Mouse (Mus musculus) CH12.LX (cell line): ENCODE data around the gene Dbil5. TPM values are rescaled to one million over a fixed set of nuclear protein-coding genes. Genes with fewer than 3 reads are reported as not detected.

ENCODE experiments used
- DNase-seq: peaks from one replicate; pipeline ENCODE4 v3.0.0-alpha.2; 2013; ENCODE audit errors: extremely low read depth
- H3K27ac ChIP-seq: 2 replicates; pipeline ENCODE4 v1.5.1; 2012; ENCODE audit warnings: low read depth, mild to moderate bottlenecking, control low read depth, moderate library complexity; ENCODE audit not compliant: insufficient read depth
- H3K27me3 ChIP-seq: replicated peaks from 2 replicates; pipeline ENCODE3; 2012; ENCODE audit warnings: inconsistent platforms
- H3K36me3 ChIP-seq, 2 experiments: replicated peaks in 1 of 2; 2 replicates each; pipeline versions ENCODE3 to v1.6.1; 2012; ENCODE audit warnings: inconsistent platforms in 1 of 2, low read length in 1 of 2, mild to moderate bottlenecking in 1 of 2, mixed read lengths in 1 of 2, moderate library complexity in 1 of 2; ENCODE audit not compliant: control insufficient read depth in 1 of 2, insufficient read depth in 1 of 2
- H3K4me1 ChIP-seq, 2 experiments: 2 replicates each; pipeline ENCODE4 v1.6.1; 2012; ENCODE audit warnings: inconsistent platforms in 1 of 2, moderate library complexity in 1 of 2; ENCODE audit not compliant: insufficient read depth in 2 of 2, control insufficient read depth in 1 of 2
- H3K4me2 ChIP-seq: 2 replicates; pipeline ENCODE4 v1.6.1; 2012; ENCODE audit warnings: low read depth, mild to moderate bottlenecking, control low read depth; ENCODE audit not compliant: poor library complexity, insufficient read depth, severe bottlenecking
- H3K4me3 ChIP-seq, 3 experiments: fragments of 150-350 bp in 1 of 3; sonication (generic) in 1 of 3; replicated peaks in 1 of 3; 2 replicates each; pipeline versions ENCODE3 to v1.5.1; 2011 to 2012; ENCODE audit warnings: low read depth in 2 of 3, low read length in 2 of 3, mild to moderate bottlenecking in 2 of 3, moderate library complexity in 2 of 3, control low read depth in 1 of 3, improper control_type of control experiment in 1 of 3, inconsistent platforms in 1 of 3, mixed read lengths in 1 of 3; ENCODE audit not compliant: poor library complexity in 1 of 3
- H3K79me2 ChIP-seq: replicated peaks from 2 replicates; pipeline ENCODE4 v1.6.1; 2012; ENCODE audit warnings: mild to moderate bottlenecking, moderate library complexity; ENCODE audit not compliant: control insufficient read depth, poor library complexity, insufficient read depth, severe bottlenecking; ENCODE audit errors: extremely low read depth
- H3K9ac ChIP-seq: 2 replicates; pipeline ENCODE4 v1.6.1; 2012; ENCODE audit warnings: low read depth, mild to moderate bottlenecking, control low read depth, moderate library complexity; ENCODE audit not compliant: insufficient read depth
- H3K9me3 ChIP-seq: replicated peaks from 2 replicates; pipeline ENCODE3; 2012; ENCODE audit warnings: low read length, inconsistent platforms, mixed read lengths
- BHLHE40 ChIP-seq: IDR thresholded peaks from 2 replicates; pipeline ENCODE4 v1.6.1; 2011; ENCODE audit warnings: mild to moderate bottlenecking, low read depth, low read length, improper control_type of control experiment
- CTCF ChIP-seq, 2 experiments: IDR thresholded peaks in 1 of 2; conservative IDR thresholded peaks in 1 of 2; 2 replicates each; pipeline ENCODE4 v1.5.1; 2011 to 2012; ENCODE audit warnings: low read depth in 2 of 2, low read length in 2 of 2, improper control_type of control experiment in 1 of 2, inconsistent platforms in 1 of 2, mild to moderate bottlenecking in 1 of 2, moderate library complexity in 1 of 2
- E2F4 ChIP-seq: IDR thresholded peaks from 2 replicates; pipeline ENCODE4 v1.6.1; 2011; ENCODE audit warnings: low read depth, low read length, improper control_type of control experiment; ENCODE audit not compliant: insufficient replicate concordance
- ELF1 ChIP-seq: IDR thresholded peaks from 2 replicates; pipeline ENCODE4 v1.6.1; 2014; ENCODE audit warnings: low read depth, mild to moderate bottlenecking, inconsistent platforms, low read length, improper control_type of control experiment
- ETS1 ChIP-seq: conservative IDR thresholded peaks from 2 replicates; pipeline ENCODE4 v1.6.1; 2012; ENCODE audit warnings: low read depth, mild to moderate bottlenecking, inconsistent platforms, low read length, improper control_type of control experiment, moderate library complexity
- GABPA ChIP-seq: IDR thresholded peaks from 2 replicates; pipeline ENCODE4 v1.6.1; 2012; ENCODE audit warnings: low read depth, low read length, improper control_type of control experiment, inconsistent platforms; ENCODE audit not compliant: insufficient replicate concordance
- HCFC1 ChIP-seq: IDR thresholded peaks from 2 replicates; pipeline ENCODE4 v1.6.1; 2012; ENCODE audit warnings: low read depth, mild to moderate bottlenecking, inconsistent platforms, low read length, improper control_type of control experiment
- IRF4 ChIP-seq: IDR thresholded peaks from 2 replicates; pipeline ENCODE4 v1.6.1; 2014; ENCODE audit warnings: low read depth, mild to moderate bottlenecking, inconsistent platforms, low read length, improper control_type of control experiment
- JUN ChIP-seq: IDR thresholded peaks from 2 replicates; pipeline ENCODE4 v1.6.1; 2011; ENCODE audit warnings: low read depth, mild to moderate bottlenecking, low read length, improper control_type of control experiment, moderate library complexity; ENCODE audit not compliant: insufficient read depth
- JUND ChIP-seq: conservative IDR thresholded peaks from 2 replicates; pipeline ENCODE4 v1.6.1; 2011; ENCODE audit warnings: low read depth, low read length, improper control_type of control experiment
- KAT2A ChIP-seq: IDR thresholded peaks from 2 replicates; pipeline ENCODE4 v1.6.1; 2012; ENCODE audit warnings: low read length, improper control_type of control experiment, inconsistent platforms; ENCODE audit not compliant: insufficient replicate concordance
- MAX ChIP-seq: IDR thresholded peaks from 2 replicates; pipeline ENCODE4 v1.6.1; 2011; ENCODE audit warnings: low read length, improper control_type of control experiment
- MAZ ChIP-seq: IDR thresholded peaks from 2 replicates; pipeline ENCODE4 v1.6.1; 2012; ENCODE audit warnings: low read depth, mild to moderate bottlenecking, inconsistent platforms, low read length, improper control_type of control experiment, moderate library complexity
- MEF2A ChIP-seq: IDR thresholded peaks from 2 replicates; pipeline ENCODE4 v1.6.1; 2014; ENCODE audit warnings: low read depth, mild to moderate bottlenecking, inconsistent platforms, low read length, improper control_type of control experiment, borderline replicate concordance
- MXI1 ChIP-seq: IDR thresholded peaks from 2 replicates; pipeline ENCODE4 v1.6.1; 2011; ENCODE audit warnings: mild to moderate bottlenecking, low read depth, low read length, improper control_type of control experiment
- MYC ChIP-seq: IDR thresholded peaks from 2 replicates; pipeline ENCODE4 v1.6.1; 2011; ENCODE audit warnings: low read depth, mild to moderate bottlenecking, improper control_type of control experiment, low read length
- NELFE ChIP-seq: IDR thresholded peaks from 2 replicates; pipeline ENCODE4 v1.6.1; 2011; ENCODE audit warnings: low read depth, low read length, improper control_type of control experiment
- NRF1 ChIP-seq: IDR thresholded peaks from 2 replicates; pipeline ENCODE4 v1.6.1; 2014; ENCODE audit warnings: low read depth, mild to moderate bottlenecking, inconsistent platforms, low read length, improper control_type of control experiment, moderate library complexity
- PAX5 ChIP-seq: IDR thresholded peaks from 2 replicates; pipeline ENCODE4 v1.6.1; 2012; ENCODE audit warnings: low read length, inconsistent platforms, mixed read lengths
- POLR2A ChIP-seq: IDR thresholded peaks from 2 replicates; pipeline ENCODE4 v1.6.1; 2011; ENCODE audit warnings: low read depth, mild to moderate bottlenecking, improper control_type of control experiment, low read length
- POLR2AphosphoS2 ChIP-seq: IDR thresholded peaks from 2 replicates; pipeline ENCODE4 v1.6.1; 2011; ENCODE audit warnings: low read depth, low read length, improper control_type of control experiment
- RAD21 ChIP-seq: IDR thresholded peaks from 2 replicates; pipeline ENCODE4 v1.6.1; 2011; ENCODE audit warnings: low read depth, mild to moderate bottlenecking, low read length, improper control_type of control experiment, moderate library complexity
- RCOR1 ChIP-seq: conservative IDR thresholded peaks from 2 replicates; pipeline ENCODE4 v1.6.1; 2012; ENCODE audit warnings: low read depth, mild to moderate bottlenecking, inconsistent platforms, low read length, improper control_type of control experiment
- SIN3A ChIP-seq: IDR thresholded peaks from 2 replicates; pipeline ENCODE4 v1.6.1; 2012; ENCODE audit warnings: low read length, improper control_type of control experiment, inconsistent platforms
- SMC3 ChIP-seq: IDR thresholded peaks from 2 replicates; pipeline ENCODE4 v1.6.1; 2011; ENCODE audit warnings: low read depth, low read length, improper control_type of control experiment
- TBP ChIP-seq: conservative IDR thresholded peaks from 2 replicates; pipeline ENCODE4 v1.6.1; 2011; ENCODE audit warnings: low read depth, low read length, improper control_type of control experiment
- TCF12 ChIP-seq: IDR thresholded peaks from 2 replicates; pipeline ENCODE4 v1.6.1; 2014; ENCODE audit warnings: low read depth, mild to moderate bottlenecking, inconsistent platforms, low read length, improper control_type of control experiment
- UBTF ChIP-seq: IDR thresholded peaks from 2 replicates; pipeline ENCODE4 v1.6.1; 2012; ENCODE audit warnings: low read depth, mild to moderate bottlenecking, inconsistent platforms, low read length, improper control_type of control experiment, moderate library complexity
- USF1 ChIP-seq: IDR thresholded peaks from 2 replicates; pipeline ENCODE4 v1.6.1; 2014; ENCODE audit warnings: low read depth, mild to moderate bottlenecking, inconsistent platforms, low read length, improper control_type of control experiment
- USF2 ChIP-seq: conservative IDR thresholded peaks from 2 replicates; pipeline ENCODE4 v1.6.1; 2011; ENCODE audit warnings: low read depth, low read length, improper control_type of control experiment
- ZMIZ1 ChIP-seq: IDR thresholded peaks from 2 replicates; pipeline ENCODE4 v1.6.1; 2012; ENCODE audit warnings: low read depth, mild to moderate bottlenecking, inconsistent platforms, low read length, improper control_type of control experiment
- ZNF384 ChIP-seq: IDR thresholded peaks from 2 replicates; pipeline ENCODE4 v1.6.1; 2012; ENCODE audit warnings: low read depth, low read length, improper control_type of control experiment, inconsistent platforms
- dilution Hi-C: fragments of 300-500 bp; cut with MboI; formaldehyde crosslinking; loops from 2 replicates; pipeline ENCODE4 v1.14.3; 2020; ENCODE audit warnings: low sequenced_read_pairs; ENCODE audit not compliant: extremely low pct_unique_long_range_greater_than_20kb, extremely low pct_ligation_motif_present
- in situ Hi-C: fragments of 300-500 bp; cut with MboI; formaldehyde crosslinking; loops from 3 replicates; pipeline ENCODE4 v1.14.3; 2019; ENCODE audit warnings: low sequenced_read_pairs, low pct_ligation_motif_present, low pct_unique_long_range_greater_than_20kb, mixed read lengths
- polyA plus RNA-seq: library from polyadenylated mRNA; unstranded; fragments of >175 nt; gene quantifications from 2 replicates; pipeline ENCODE4 v1.2.1, GENCODE M21; 2012; ENCODE audit warnings: low read depth; ENCODE audit not compliant: insufficient read length
- total RNA-seq, 2 experiments: library from RNA; depleted of rRNA; stranded (reverse); fragments of 300-350 nt in 1 of 2; fragments of >200 nt in 1 of 2; gene quantifications; 2 replicates each; pipeline ENCODE4 v1.2.3; 2012 to 2014

The Dbil5 gene
- total RNA-seq (2012; rRNA removed) (0.97 and 1.6 TPM in 2 replicates), total RNA-seq (2014; rRNA removed) (1.3 and 1.4 TPM in 2 replicates), polyA plus RNA-seq (1.5 TPM in 1 of 2 replicates, not detected in the other)

- peaks cover 35 to 74% of the 10 kb centered on the region in 2 experiments for H3K36me3 ChIP-seq
- peak within 1 kb of the TSS; percentile 86 for H3K9ac ChIP-seq
- TF ChIP-seq SMC3, result peak; percentile 62
- no peak for TF ChIP-seq GABPA
- TF ChIP-seq USF2, result no peak
- peak; percentile 90; the same call in 1 of the 2 replicates for TF ChIP-seq E2F4
- TF ChIP-seq ETS1, result peak; percentile 41; the same call in 1 of the 2 replicates
- peak; percentile 87; the same call in 1 of the 2 replicates for TF ChIP-seq TCF12
- peak; percentile 44 for TF ChIP-seq RAD21
- peak; percentile 62; the same call in 1 of the 2 replicates for TF ChIP-seq RCOR1
- 0 out of 2 replicates have a peak, but pooled peaks have one; percentile 21 for TF ChIP-seq ZNF384
- peak; percentile 88 for TF ChIP-seq ZMIZ1
- peak; percentile 74 for TF ChIP-seq HCFC1
- TF ChIP-seq JUN, result no peak
- peak; percentile 91 for TF ChIP-seq MAX
- TF ChIP-seq MEF2A, result peak; percentile 79
- peak; percentile 78; the same call in 1 of the 2 replicates for TF ChIP-seq POLR2AphosphoS2
- peak; percentile 90 for TF ChIP-seq NRF1
- no peak for TF ChIP-seq PAX5
- TF ChIP-seq ELF1, result peak; percentile 96
- peak; percentile 45; the same call in 1 of the 2 replicates for TF ChIP-seq MAZ
- TF ChIP-seq BHLHE40, result peak; percentile 39
- TF ChIP-seq MYC, result peak; percentile 75
- peak; percentile 85 for TF ChIP-seq SIN3A
- TF ChIP-seq MXI1, result peak; percentile 64
- no peak for TF ChIP-seq UBTF
- no peak for TF ChIP-seq JUND
- peak; percentile 98 for TF ChIP-seq POLR2A
- peak; percentile 83 to 96 for TF ChIP-seq CTCF (conservative IDR thresholded peaks at IDR 0.05 in 1 of 2, IDR thresholded peaks at IDR 0.05 in 1 of 2; ENCODE audit: low read depth in 2 of 2, low read length in 2 of 2)
- peak; percentile 64; the same call in 1 of the 2 replicates for TF ChIP-seq KAT2A
- TF ChIP-seq IRF4, result peak; percentile 66; the same call in 1 of the 2 replicates
- peak; percentile 93 for TF ChIP-seq NELFE
- peak; percentile 80 for TF ChIP-seq TBP
- no peak for TF ChIP-seq USF1
- H3K27ac ChIP-seq, result peak within 1 kb of the TSS; percentile 9; the same call in 1 of the 2 replicates
- peak within 1 kb of the TSS; percentile 74 to 97 (median 78) for H3K4me3 ChIP-seq
- in situ Hi-C loops, result no loop called here
- H3K79me2 ChIP-seq, result peaks cover 20% of the 10 kb centered on the region
- peak; percentile 99 for DNase-seq
- H3K4me2 ChIP-seq, result peak within 1 kb of the TSS; percentile 47
- H3K9me3 ChIP-seq, result no peaks in the 10 kb centered on the region
- no peaks in the 10 kb centered on the region for H3K27me3 ChIP-seq
- dilution Hi-C loops, result no loop called here
- H3K4me1 ChIP-seq, result peaks cover 3 to 28% of the 10 kb centered on the region in 2 experiments; a peak in 3 of 4 replicates
Measured at GRCm38 (mm10) chr11:76217390-76217800, at the start of gene Dbil5, which contains the start of gene Gemin4. Gene Dbil5, plus strand, starts transcription at chr11:76217608. Gene Gemin4, minus strand, starts transcription at chr11:76217664.
